13 mouse cellular contexts compared by ENCODE assay signal in the genomic region with DNA sequence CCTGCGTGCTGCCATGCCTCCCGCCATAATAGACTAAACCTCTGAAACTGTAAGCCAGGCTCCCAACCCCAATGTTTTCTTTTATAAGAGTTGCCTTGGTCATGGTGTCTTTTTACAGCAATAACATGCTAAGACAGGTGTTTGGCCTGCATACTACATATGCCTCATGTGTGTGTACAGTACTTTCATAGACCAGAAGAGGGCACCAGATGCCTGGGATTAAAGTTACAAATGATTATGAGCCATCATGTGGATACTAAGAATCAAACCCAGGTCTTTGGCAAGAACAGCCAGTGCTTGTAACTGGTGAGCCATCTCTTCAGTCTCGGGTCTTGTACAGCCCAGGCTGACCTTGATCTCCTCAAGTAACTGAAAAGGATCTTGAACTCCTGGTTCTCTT. TPM values are rescaled to one million over a fixed set of nuclear protein-coding genes. Genes with fewer than 3 reads are reported as not detected.
DNase-seq lines count a peak whose midpoint lies in the region; ATAC-seq and TF ChIP-seq lines count a peak whose summit lies in the region.
"Had no signal": no experiment of that assay in that cellular context is flagged by ENCODE, and none has a peak within 500 bp of the region (broad histone marks: within the 10 kb centered on the region; RNA-seq: fewer than 3 reads in every experiment).

No protein-coding gene starts in this region.

- no peak overlapping the region for H3K9ac ChIP-seq in intestine, postnatal 0 days (ENCODE audit: low read depth, low read length)
- no peak overlapping the region for H3K9ac ChIP-seq in intestine, embryonic 16.5 days (ENCODE audit: low read depth, low read length)
- H3K9ac ChIP-seq: hindbrain, embryonic 14.5 days; liver, embryonic 15.5 days had no signal

- in situ Hi-C loops in Patski (cut with MboI; ENCODE audit: low pct_unique_long_range_greater_than_20kb): loop anchor here (5.0 to 10.0 kb wide), 2 partner anchors 37 to 175 kb away; no protein-coding TSS in a partner anchor

- no peaks in the 10 kb centered on the region for H3K9me3 ChIP-seq in intestine, postnatal 0 days (ENCODE audit: control insufficient read depth)
- H3K9me3 ChIP-seq in intestine, embryonic 16.5 days (ENCODE audit: control insufficient read depth, low read length): no peaks in the 10 kb centered on the region
- H3K9me3 ChIP-seq: liver, embryonic 15.5 days had no signal

- peaks cover 25% of the 10 kb centered on the region for H3K36me3 ChIP-seq in intestine, postnatal 0 days (ENCODE audit: control insufficient read depth, insufficient read depth)
- peaks cover 21% of the 10 kb centered on the region for H3K36me3 ChIP-seq in intestine, embryonic 16.5 days (ENCODE audit: control insufficient read depth, insufficient read depth, low read length)

- TF ChIP-seq CTCF in intestine, postnatal 0 days (IDR thresholded peaks at IDR 0.05; ENCODE audit: low read depth): peak; percentile 53
- TF ChIP-seq CTCF in Patski (IDR thresholded peaks at IDR 0.05): peak; percentile 48

- peaks cover 3% of the 10 kb centered on the region; the same call in 1 of the 2 replicates for H3K4me1 ChIP-seq in intestine, postnatal 0 days (replicated peaks; ENCODE audit: control insufficient read depth, insufficient read depth, low read length)
- H3K4me1 ChIP-seq in intestine, embryonic 16.5 days (ENCODE audit: control insufficient read depth, insufficient read depth, low read length): no peaks in the 10 kb centered on the region

- POLR2A ChIA-PET in Patski (lab: Charles Lee): no interaction called here

- no peak overlapping the region for H3K4me2 ChIP-seq in intestine, postnatal 0 days (replicated peaks; ENCODE audit: low read depth)
- no peak overlapping the region for H3K4me2 ChIP-seq in intestine, embryonic 16.5 days (ENCODE audit: low read depth, low read length)
- H3K4me2 ChIP-seq: hindbrain, embryonic 14.5 days; liver, embryonic 15.5 days had no signal

- ATAC-seq in intestine, postnatal 0 days: no peak
- no peak for ATAC-seq in intestine, embryonic 16.5 days
- no peak for ATAC-seq in Patski
- no peak for ATAC-seq in monocyte, adult 5-6 weeks (replicated peaks; ENCODE audit: insufficient number of reproducible peaks, low FRiP score, low TSS enrichment, poor library complexity, severe bottlenecking)

- WGBS in intestine, postnatal 0 days: 85% methylated on average over 3 of the region's 3 CpGs
- 75% methylated on average over 3 of the region's 3 CpGs for WGBS in intestine, embryonic 16.5 days

- no peak overlapping the region for H3K4me3 ChIP-seq in intestine, postnatal 0 days (ENCODE audit: low read depth, low read length)
- H3K4me3 ChIP-seq in intestine, embryonic 16.5 days (ENCODE audit: low read length): no peak overlapping the region
- H3K4me3 ChIP-seq: erythroblast, embryonic 14.5 days; liver, embryonic 15.5 days had no signal

- DNase-seq in retina, postnatal 1 day: peak; percentile 28
- DNase-seq in retina, embryonic 14.5 days (ENCODE audit: low spot score): no peak
- no peak for DNase-seq in Patski (ENCODE audit: low read depth, low spot score)
- no peak for DNase-seq in adrenal gland, postnatal 36 days
- DNase-seq: cerebellum, adult 11 months; gastrocnemius, postnatal 25 days; kidney, adult 9 months had no signal

- no peak overlapping the region for H3K27ac ChIP-seq in intestine, postnatal 0 days (ENCODE audit: low read depth, low read length)
- no peak overlapping the region for H3K27ac ChIP-seq in intestine, embryonic 16.5 days (ENCODE audit: low read length)
- H3K27ac ChIP-seq: hindbrain, embryonic 14.5 days; liver, embryonic 15.5 days had no signal

- CTCF ChIA-PET in Patski (lab: Charles Lee): interaction anchor here (1.2 to 1.6 kb wide), 2 partner anchors 22 to 83 kb away, joined by 5 to 7 read pairs; no protein-coding TSS in a partner anchor

- no peaks in the 10 kb centered on the region for H3K27me3 ChIP-seq in intestine, postnatal 0 days (replicated peaks; ENCODE audit: control insufficient read depth, insufficient read depth, low read length)
- no peaks in the 10 kb centered on the region for H3K27me3 ChIP-seq in intestine, embryonic 16.5 days (replicated peaks; ENCODE audit: control insufficient read depth, insufficient read depth, low read length)
- H3K27me3 ChIP-seq in Patski: no peaks in the 10 kb centered on the region

RNA-seq across cellular contexts. Expression of gene Ehd2, which starts 2.3 kb away (rescaled TPM):
- polyA plus RNA-seq in intestine, postnatal 0 days (2015; fragmentation: Nextera tagmentation; extraction: Ambion mirVana): 29.3 and 30.9 TPM in 2 replicates
- 48.1 and 50.9 TPM in 2 replicates for polyA plus RNA-seq in intestine, embryonic 16.5 days (2015; fragmentation: Nextera tagmentation; extraction: Ambion mirVana)
- 63.0 TPM for polyA plus RNA-seq in Patski (2021)
- 0.49 TPM in 1 of 3 replicates, not detected in the others for total RNA-seq in monocyte, adult 5-6 weeks (2017)
- 10 to 100 TPM; 36.7 to 85.9 TPM for total RNA-seq in adrenal gland, postnatal 36 days (2021)

RNA-seq across cellular contexts. Expression of gene Nop53, which starts 23.8 kb away (rescaled TPM):
- polyA plus RNA-seq in intestine, postnatal 0 days (2015; fragmentation: Nextera tagmentation; extraction: Ambion mirVana): 109 and 115 TPM in 2 replicates
- 153 and 156 TPM in 2 replicates for polyA plus RNA-seq in intestine, embryonic 16.5 days (2015; fragmentation: Nextera tagmentation; extraction: Ambion mirVana)
- 160 TPM for polyA plus RNA-seq in Patski (2021)
- 208 to 319 TPM (median 268 TPM) in 3 replicates for total RNA-seq in monocyte, adult 5-6 weeks (2017)
- total RNA-seq in adrenal gland, postnatal 36 days (2021): 100 to 1,000 TPM; 181 to 189 TPM

RNA-seq across cellular contexts. Expression of gene Selenow, which starts 47.5 kb away (rescaled TPM):
- polyA plus RNA-seq in intestine, postnatal 0 days (2015; fragmentation: Nextera tagmentation; extraction: Ambion mirVana): 813 and 814 TPM in 2 replicates
- 646 and 660 TPM in 2 replicates for polyA plus RNA-seq in intestine, embryonic 16.5 days (2015; fragmentation: Nextera tagmentation; extraction: Ambion mirVana)
- polyA plus RNA-seq in Patski (2021): 96.2 TPM
- total RNA-seq in monocyte, adult 5-6 weeks (2017): 42.8 to 94.2 TPM (median 48.6 TPM) in 3 replicates
- 100 to 1,000 TPM; 174 to 216 TPM for total RNA-seq in adrenal gland, postnatal 36 days (2021)
